Mouse (Mus musculus) telencephalon, adult 2 months (tissue): ENCODE measurements around the gene Ubl3.

Source experiments
- DNase-seq: peaks from one replicate; pipeline ENCODE4 v3.0.0-alpha.2; 2011; ENCODE audit warnings: low read depth, low spot score

The Ubl3 gene

GRCm38 (mm10) chr5:148486202-148486601 is 66.4 kb downstream of the Ubl3 start:
- DNase-seq, result no peak

GRCm38 (mm10) chr5:148481745-148482144 is 70.8 kb downstream of the Ubl3 start:
- no peak for DNase-seq

GRCm38 (mm10) chr5:148474346-148474745 is 78.2 kb downstream of the Ubl3 start:
- DNase-seq, result no peak

GRCm38 (mm10) chr5:148468626-148469441 is 83.8 kb downstream of the Ubl3 start:
- no peak for DNase-seq

- no peak for DNase-seq
Measured at GRCm38 (mm10) chr5:148466933-148467607, 85.5 kb downstream of the Ubl3 start.

- no peak for DNase-seq
Measured at GRCm38 (mm10) chr5:148466116-148466515, 86.5 kb downstream of the Ubl3 start.

- DNase-seq, result no peak
Measured at GRCm38 (mm10) chr5:148465091-148465490, 87.5 kb downstream of the Ubl3 start.

GRCm38 (mm10) chr5:148464489-148464888 is 88.1 kb downstream of the Ubl3 start:
- DNase-seq, result no peak

- DNase-seq, result peak; percentile 58
Measured at GRCm38 (mm10) chr5:148463783-148464294, 88.8 kb downstream of the Ubl3 start.
